Mouse (Mus musculus) cerebellum, adult 2 months (tissue): ENCODE results near the gene Wnt10a.

Experiments used
- CTCF ChIP-seq: fragments of 200-500 bp; IDR thresholded peaks from 2 replicates; pipeline ENCODE4 v1.5.1; 2011; ENCODE audit warnings: low read depth, mild to moderate bottlenecking, control low read depth, low read length, moderate library complexity, borderline replicate concordance; ENCODE audit not compliant: insufficient read depth
- POLR2A ChIP-seq: fragments of 200-500 bp; IDR thresholded peaks from 2 replicates; pipeline ENCODE4 v1.6.1; 2011; ENCODE audit warnings: low read length, control low read depth, borderline replicate concordance; ENCODE audit not compliant: insufficient read depth

GRCm38 (mm10) chr1:74747335-74747734, 44.0 kb upstream of the Wnt10a start:
- TF ChIP-seq CTCF (no peak), POLR2A (no peak)
